Mouse (Mus musculus): ENCODE data around the gene Dnajc3.
A peak's percentile ranks its signal among the peaks of the same experiment; 100 is the strongest.

DNA sequence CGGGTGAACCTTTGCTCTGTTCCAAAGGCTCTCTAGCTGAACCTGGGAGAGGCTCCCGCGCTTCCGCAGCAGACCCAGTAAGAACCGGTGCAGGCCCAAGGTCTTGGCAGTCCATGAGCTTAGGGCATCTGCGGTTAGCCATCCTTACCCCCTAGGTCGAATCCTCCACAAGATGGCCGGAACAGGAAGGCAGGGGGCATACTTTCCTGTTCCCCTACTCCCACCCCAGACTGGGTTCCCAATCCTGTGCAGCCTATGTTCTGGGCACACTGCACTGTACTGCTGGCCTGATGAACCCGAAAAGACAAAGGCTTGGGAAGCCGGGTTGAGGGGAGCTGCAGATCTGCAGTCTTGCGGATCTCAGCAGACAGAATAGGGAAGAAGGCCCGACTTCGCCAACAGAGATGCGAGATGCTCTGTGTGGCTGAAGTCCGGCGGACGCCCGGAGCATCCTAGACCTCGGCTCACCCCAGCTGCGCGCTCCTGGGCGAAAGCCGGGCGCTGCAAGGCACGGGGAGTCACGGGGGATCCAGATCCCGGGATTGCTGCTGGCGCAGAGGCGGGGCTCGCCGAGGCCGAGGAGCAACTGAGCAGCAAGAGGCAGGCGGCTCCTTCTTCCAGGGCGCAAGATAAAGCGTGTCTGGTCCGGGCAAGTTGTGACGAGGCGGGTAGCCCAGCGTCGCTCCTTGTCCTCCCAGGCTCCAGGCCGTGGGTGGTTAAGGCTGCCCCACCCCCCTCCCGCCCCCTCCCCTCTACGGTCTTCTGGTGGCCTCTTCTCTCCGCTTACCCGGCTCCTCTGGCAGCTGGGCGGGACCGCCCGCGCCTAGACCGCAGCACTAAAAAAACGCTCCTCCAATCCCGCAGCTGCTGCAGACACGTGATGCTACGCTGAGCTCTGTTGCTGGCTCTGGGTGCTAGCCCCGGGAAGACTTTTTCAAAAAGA, 12.8 kb upstream of the Dnajc3 start, which contains the start of gene Dzip1:
- TF ChIP-seq CTCF (IDR thresholded peaks at IDR 0.05; ENCODE audit: borderline replicate concordance, extremely low read depth, insufficient read depth, insufficient read length) (no peak), POLR2A (IDR thresholded peaks at IDR 0.05; ENCODE audit: borderline replicate concordance, extremely low read depth, insufficient read depth, insufficient read length, poor library complexity, severe bottlenecking) (peak; percentile 33; the same call in 1 of the 2 replicates)
